Mouse (Mus musculus): ENCODE results near the gene Sdf2.
A peak's percentile ranks its signal among the peaks of the same experiment; 100 is the strongest.

Sdf2 gene

DNA sequence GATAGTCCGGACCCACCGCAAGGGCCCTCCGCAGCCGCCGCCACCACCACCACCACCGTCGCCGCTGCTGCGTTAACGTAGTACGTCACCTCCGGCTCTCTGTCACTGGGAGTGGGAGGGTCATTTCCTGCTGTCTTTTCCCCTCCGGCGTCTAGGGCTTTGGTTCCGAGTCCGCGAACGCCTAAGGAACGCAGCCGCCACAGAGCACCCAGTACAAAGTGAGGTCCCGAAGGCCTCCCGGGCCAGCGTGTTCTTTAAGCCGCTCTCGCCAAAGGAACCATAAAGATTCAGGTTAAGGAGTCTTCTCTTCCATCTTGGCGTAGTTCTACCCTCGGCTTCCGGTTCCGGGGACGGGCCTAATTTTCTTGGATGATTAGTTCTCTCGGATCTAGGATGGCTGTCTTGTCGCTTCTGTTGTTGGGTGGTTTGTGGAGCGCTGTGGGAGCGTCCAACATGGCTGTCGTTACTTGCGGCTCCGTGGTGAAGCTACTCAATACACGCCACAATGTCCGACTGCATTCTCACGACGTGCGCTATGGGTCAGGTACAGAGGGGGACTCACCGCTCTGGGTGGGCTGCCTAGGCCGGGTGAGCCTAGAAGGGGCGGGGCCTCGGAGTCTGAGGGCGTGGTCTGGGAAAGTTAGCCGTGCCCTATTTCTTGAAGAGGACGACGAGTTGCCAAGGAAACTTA is at the start of gene Sdf2, which contains the start of gene Supt6:
Gene Sdf2, plus strand, starts transcription at position 120 of the 691 bp plus-strand sequence.
Gene Supt6, minus strand, starts transcription at position 361 of the 691 bp plus-strand sequence.
- peak; percentile 95 for DNase-seq (ENCODE audit: extremely low read depth, insufficient read length, low spot score)

DNA sequence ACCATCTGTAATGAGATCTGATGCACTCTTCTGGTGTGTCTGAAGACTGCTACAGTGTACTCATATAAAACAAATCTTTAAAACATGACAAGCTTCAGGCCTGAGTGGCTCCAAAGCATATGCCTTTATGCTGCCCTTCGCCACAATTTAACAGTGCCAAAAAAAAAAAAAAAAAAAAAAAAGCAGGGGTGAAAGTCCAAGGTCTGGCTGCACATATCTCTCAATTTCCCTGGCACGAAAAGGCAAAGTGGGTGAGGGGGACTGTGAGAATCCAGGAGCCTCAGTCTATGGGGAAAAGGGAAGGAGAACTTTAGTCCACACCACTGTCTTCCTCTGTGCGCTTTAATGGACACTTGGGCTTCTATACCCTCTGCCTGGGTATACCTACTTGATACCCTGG is 43.2 kb upstream of the Sdf2 start:
- no peak for DNase-seq (ENCODE audit: extremely low read depth, insufficient read length, low spot score)

DNA sequence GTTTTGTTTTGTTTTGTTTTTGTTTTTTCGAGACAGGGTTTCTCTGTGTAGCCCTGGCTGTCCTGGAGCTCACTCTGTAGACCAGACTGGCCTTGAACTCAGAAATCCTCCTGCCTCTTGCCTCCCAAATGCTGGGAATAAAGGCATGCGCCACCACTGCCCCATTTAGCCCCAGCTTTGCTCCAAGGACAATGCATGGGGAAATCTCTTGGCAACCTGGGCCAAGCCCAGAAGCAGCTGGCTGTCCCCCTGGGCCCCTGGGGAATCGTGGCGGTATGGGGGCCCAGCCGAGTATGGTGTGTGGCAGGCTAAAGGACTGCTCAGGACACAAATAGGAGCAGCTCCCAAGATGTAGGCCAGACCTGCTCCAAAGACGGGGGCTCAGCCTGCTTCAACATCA is 41.3 kb upstream of the Sdf2 start:
- DNase-seq (ENCODE audit: extremely low read depth, insufficient read length, low spot score): no peak

DNA sequence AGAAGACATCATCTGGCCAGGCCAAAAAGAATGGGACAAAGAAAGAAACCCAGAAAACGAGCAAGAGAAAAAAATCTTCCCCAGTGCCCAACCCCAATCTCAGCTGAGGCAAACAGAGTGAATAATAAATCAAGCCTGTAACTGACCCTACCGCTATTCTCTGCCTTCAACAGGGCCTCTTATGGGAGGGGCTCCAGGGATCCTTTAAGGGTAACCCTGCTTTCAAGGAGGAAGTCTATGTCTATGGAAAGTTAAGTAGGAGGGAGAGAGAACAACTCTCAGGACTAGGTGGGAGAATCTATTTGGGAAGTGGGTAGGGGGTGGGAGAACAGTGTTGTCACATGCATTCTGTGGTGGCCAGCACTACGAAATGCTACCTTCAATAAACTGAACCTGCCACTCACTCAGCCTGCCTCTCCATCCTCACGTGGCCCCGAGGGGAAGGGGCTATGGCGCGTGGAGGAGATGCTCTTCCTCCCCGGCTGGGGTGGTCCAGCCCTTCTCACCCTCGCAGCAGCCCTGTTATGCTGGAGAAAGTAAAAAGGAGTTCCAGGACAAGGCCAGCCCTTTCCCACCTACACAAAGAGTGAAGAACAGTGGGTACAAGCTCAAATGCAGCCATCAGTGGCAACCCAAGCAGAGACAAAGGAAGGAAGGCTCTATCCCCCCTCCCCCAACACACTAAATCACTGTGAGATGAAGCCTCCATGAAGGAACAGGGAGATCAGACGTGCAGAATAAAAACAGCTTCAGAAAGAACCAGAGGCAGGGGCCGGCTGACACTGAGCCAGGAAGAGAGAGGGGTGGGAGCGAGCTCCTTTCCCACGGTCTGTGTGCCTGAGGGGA is 40.0 kb upstream of the Sdf2 start:
- no peak for DNase-seq (ENCODE audit: extremely low read depth, insufficient read length, low spot score)

DNA sequence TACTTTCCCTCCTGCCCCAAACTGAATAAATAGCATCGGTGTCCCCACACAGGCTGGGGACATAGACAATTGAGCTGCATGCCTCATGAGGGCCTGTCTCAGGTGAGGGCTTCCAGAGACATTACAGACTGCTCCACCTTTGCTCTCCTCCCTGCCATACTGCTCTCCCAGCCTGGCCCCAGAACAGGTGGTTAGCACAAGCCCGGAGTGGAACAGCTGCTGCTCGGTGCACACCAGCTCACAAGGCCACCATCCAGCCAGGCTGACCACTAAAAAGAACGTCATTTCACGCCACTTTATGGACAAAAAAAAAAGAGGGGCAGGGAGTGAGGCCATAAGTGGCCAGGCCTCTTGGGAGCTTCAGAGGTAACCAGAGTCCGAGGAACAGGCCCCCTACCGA is 38.4 kb upstream of the Sdf2 start:
- no peak for DNase-seq (ENCODE audit: extremely low read depth, insufficient read length, low spot score)

DNA sequence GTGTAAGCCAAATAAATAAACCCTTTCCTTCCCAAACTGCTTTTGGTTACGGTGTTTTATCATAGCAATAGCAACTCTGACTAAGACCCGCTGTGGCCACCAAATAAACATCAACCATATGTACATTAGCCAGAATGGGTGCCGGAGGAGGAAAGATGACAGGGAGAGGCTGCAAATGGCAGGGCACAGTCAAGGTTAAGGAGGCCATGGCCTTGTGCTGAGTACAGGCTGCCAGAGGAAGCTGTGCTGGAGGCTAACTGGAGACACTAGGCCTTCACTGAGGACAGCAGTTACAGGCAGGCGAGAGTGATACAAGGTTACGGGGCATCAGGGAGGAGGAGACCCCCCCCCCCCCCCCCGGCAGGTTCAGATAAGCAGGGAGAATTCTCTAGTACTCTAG is 35.7 kb upstream of the Sdf2 start:
- no peak for DNase-seq (ENCODE audit: extremely low read depth, insufficient read length, low spot score)

DNA sequence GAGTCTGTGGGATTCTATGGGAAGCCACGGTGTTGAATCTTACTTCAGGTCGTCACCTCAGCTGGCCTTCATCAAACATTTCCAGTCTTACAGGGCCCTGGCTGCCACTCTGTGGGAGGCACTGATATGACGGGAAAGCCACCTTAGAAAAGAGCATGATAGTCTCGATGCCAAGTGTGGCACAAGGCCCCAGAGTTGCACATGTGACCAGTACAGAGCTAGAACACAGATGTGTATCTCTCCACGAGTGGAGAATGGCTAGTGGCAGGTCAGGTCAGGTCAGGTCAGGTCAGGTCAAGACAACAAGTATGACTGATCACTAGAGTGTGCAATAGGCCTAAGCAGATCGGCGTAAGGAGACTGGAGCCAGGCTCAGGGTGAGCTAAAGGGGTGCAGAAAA is 34.9 kb upstream of the Sdf2 start:
- no peak for DNase-seq (ENCODE audit: extremely low read depth, insufficient read length, low spot score)

DNA sequence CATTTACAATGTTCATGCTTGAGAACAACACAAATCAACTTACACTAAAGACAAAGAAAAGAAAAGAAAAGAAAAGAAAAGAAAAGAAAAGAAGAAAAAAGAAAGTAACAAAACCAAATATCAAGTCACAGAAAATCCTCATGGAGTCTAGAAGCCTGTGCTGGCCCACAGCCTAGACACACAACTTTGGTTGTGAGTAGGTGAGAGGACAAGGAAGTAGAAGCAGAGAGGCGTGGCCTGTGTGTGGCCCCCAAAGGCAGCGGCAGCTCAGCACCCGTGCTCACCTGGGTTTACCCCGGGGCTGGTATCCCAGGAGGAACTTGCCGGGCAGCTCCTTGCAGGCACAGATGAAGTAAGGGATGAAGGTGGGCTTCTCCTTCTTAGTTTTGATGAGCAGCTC is 34.0 kb upstream of the Sdf2 start:
- no peak for DNase-seq (ENCODE audit: extremely low read depth, insufficient read length, low spot score)

DNA sequence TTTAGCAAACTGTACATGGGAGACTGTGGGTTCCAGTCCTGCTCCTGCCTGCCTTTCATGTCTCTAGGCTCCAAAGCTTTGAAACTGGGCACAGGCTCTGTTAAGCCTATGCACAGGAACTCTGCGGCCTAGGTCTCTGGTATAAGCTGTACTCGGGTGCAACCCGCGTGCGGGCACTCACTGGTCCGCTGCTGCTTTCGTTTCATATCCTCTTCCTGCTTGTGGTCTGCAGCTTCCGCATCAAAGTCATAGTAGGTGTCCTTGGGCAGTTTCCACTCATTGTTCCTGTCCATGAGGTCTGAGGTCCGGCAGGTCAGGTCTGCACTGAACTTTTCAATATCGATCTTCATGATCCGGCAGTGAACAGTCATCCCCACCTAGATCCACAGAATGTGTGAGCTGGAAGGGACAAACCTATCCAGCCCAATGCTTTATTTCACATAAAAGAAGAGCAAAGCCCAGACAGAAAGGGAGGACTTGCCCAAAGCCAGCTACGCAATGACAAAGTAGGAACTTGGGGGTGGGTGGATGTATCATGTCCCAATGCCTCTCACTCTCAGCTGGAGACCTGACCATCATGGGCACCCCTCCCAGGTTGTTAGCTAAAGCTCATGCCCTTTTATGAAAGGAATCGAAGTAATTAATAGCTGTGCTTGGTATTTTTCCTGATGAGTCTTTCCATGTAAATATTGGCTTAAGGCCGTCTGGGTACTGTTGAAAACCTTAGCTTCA is 32.3 kb upstream of the Sdf2 start:
- no peak for DNase-seq (ENCODE audit: extremely low read depth, insufficient read length, low spot score)

DNA sequence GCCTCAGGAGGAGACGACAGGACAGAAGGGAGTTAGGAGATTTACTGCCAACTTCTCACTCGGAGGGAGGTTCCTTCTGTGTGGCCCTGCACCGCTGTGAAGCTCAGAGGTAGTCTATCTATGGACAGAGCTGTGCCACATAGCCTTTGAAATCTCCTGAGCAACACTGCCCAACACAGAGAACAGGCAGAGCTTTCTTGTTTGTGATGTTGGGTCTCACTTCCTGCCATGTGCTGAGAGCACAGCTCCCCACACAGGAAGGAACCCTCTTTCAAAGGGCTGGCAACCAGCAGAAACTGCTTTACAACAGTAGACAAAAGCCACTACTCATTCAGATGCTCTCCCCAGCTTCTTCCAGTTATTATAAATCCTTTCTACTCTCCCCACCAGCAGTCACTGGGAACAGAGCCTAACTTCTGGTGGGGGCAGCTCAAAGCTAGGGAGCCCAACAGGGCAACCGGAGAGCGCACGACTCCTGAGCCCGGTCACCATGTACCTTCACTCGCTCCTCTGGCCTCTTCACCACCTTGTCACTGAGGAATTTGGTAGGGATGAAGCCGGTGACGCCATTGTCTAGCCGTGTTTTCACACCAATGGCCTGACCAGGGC is 29.7 kb upstream of the Sdf2 start:
- DNase-seq (ENCODE audit: extremely low read depth, insufficient read length, low spot score): no peak

DNA sequence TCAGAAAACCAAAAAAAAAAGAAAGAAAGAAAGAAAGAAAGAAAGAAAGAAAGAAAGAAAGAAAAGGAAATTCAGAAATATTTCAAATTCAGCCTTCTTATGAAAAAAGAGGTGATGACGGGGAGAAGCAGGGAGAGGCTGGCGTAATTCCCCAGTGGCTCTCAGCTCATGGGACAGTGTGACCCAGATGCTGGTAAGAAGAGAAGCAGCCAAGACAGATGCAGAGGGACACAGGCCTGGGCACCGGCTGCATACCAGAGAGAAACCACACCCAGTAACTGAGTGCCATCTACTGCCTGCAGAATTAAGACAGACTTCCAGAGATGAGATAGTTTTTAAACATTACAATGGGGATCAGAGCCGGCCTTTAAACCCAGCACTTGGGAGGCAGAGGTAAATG is 22.0 kb upstream of the Sdf2 start:
- DNase-seq (ENCODE audit: extremely low read depth, insufficient read length, low spot score): no peak

DNA sequence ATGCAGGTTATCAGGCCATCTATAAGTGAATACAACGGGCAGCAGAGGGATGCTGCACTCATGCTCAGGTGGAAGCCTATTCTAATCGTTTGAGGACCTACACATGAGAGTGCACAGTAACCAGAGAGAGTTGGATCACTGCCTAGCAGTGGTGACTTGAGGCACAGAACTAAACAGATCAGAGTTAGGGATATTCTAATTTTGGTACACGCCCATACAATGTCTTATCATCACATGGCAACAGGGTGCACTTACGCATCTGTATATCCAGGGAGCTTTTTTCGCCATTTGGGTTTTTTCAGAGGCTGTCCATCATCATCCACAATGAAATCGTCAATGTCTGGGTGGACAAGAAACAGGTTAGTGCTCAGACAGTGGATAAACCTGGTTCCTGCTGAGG is 14.0 kb upstream of the Sdf2 start:
- no peak for DNase-seq (ENCODE audit: extremely low read depth, insufficient read length, low spot score)

DNA sequence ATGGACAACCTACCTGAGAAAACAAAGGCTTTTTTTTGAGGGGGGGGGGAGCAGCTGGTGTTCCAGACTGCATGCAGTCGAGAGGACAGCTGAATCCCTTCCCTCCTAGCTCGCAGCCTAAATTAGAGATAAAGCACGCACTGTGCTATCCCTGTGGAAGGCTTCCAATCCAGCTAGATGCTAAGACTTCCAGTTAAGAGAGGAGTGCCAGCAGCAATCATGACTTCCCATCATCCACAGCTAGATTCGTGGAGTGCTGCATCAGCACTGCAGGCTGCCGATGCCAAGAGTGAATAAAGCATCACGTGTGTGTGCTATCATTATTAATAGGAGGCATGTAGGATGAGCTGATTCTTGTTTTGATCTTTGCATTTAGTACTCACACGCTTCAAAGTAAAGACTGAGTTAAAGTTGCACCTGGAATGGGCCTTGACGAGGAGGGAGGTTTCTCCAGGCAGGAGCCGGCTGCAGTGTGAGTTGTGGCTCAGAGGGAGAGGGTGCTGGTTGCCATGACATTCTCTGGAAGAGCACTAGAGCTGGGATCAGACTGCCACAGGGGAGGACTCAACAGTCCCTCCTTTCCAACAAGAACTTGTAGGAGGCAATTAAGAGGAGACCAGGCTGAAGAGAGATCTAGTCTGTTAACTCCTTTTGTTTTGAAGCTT is 5.2 kb upstream of the Sdf2 start:
- DNase-seq (ENCODE audit: extremely low read depth, insufficient read length, low spot score): no peak

DNA sequence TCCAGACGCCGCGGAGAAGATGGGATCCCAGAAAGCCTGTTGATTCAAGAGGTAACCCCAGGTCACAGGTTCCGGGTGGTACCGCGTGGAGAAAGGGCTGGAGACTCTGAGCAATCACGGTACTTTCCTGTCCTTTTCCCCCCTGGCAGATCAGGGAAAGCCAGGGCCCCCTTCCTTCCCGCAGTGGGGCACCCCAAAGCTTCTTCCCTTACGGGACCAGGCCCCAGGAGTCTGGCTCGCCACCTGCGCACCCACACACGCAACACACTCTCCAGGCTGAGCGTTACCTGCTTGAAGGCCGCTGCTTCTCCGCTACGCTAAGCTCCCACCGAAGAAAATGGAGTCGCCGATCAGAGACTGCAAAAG is 302 bp upstream of the Sdf2 start:
- no peak for DNase-seq (ENCODE audit: extremely low read depth, insufficient read length, low spot score)

DNA sequence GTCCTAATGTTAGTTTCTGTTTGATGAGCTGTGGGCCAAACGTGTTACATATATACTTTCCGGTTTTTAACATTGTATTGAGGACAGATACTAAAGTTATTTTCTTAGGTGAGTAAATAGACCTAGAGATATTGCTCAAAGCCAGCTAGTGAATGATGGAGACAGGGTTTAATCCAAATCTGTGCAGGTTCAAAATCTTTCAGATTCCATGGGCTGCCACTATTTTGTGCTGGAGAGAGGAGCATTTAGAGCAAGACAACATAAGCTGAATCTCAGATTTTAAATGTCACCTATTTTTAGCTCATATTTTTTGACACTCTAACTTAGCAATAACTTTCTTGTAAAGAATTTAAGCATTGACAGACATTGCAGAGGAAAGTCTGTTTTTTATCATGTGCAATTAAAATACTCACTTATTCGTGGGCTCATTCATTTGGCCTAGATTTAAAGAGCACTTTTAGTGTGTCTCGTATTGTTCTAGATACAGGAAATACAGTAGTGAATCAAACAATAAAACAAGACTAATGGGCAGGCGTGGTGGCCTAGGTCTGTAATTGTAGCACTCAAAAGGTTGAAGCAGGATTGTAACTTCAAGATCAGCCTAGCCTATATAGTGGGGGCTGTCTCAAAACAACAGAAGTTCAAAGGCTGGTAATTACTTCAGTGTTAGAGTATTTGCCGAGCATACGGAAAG is 919 bp downstream of the Sdf2 start:
- DNase-seq (ENCODE audit: extremely low read depth, insufficient read length, low spot score): no peak

DNA sequence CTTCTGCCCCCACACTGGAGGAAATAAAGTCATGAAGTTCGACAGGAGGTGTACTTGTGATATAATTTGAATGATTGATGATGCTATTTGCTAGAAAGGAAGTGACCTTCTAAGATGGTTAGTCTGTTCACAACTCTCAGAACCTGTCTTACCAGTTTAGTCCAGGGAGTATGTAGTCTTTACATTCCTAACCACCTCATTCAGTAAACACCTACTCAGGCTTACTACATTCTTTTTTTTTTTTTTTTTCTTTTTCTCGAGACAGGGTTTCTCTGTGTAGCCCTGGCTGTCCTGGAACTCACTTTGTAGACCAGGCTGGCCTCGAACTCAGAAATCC is 1.4 kb downstream of the Sdf2 start:
- DNase-seq (ENCODE audit: extremely low read depth, insufficient read length, low spot score): no peak

DNA sequence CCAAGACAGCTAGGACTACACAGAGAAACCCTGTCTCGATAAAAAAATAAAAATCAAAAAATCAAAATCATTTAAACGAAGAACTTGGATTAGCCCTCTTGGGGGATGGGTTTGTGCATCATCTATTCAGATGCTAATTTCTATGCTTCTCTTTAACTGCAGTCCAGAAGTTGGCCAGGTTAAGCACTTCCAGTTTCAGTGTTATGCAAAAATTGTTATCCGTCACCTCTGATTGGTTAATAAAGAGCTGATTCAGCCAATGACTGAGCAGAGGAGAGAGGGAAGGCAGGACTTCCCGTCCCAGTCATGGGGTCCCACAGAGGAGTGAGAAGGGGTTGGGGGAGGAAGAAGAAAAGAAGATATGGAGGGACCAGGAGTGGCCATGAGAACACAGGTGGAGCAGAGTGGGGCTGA is 2.2 kb downstream of the Sdf2 start:
- DNase-seq (ENCODE audit: extremely low read depth, insufficient read length, low spot score): peak; percentile 19

DNA sequence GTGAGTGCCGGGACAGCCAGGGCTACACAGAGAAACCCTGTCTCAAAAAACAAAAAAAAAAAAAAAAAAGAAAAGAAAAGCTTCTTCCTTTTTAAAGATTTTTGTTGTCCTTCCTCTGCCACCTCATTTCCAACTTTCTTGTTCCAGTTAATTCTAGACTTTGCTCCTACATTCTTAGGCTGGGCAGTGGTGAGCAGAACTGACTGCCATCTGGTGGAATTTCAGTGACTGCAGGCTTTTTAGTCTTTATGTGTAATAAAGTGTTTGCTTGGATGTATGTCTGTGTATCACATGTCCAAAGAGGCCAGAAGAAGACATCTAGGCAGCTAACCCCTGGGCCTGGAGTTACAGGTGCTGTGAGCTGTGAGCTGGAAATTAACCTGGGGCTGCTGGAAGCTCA is 11.1 kb downstream of the Sdf2 start:
- DNase-seq (ENCODE audit: extremely low read depth, insufficient read length, low spot score): no peak

DNA sequence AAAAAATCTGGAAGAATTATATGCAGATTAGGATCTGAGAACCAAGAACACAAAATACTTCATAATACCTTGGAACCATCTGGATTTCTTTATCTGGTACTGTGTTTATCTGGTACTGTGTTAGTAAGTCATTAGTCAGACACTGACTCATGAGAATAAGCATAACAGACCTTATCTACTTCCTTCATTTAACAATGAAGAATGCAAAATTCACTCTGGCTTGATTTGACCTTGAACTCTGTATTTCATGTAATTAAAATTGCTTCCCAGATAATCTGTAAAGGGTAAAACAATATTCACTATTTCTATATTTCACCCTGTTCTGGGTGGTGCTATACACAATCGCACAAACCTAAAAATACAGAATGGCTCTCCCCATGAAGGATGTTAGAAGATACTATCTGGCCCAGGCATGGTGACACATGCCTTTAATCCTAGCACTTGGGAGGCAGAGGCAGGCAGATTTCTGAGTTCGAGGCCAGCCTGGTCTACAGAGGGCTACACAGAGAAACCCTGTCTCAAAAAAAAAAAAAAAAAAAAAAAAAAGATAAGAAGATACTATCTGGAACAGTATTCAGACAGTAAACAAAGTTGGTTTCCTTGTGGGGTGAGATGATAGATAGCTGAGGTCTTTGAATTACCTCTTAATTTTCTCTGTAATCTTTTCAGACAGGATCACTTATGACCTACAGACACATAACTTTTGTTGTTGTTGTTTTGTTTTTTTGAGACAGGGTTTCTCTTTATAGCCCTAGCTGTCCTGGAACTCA is 15.1 kb downstream of the Sdf2 start:
- DNase-seq (ENCODE audit: extremely low read depth, insufficient read length, low spot score): no peak
